Mouse (Mus musculus): Measurements from ENCODE around the gene Gm47429. TPM values are rescaled to one million over a fixed set of nuclear protein-coding genes. Genes with fewer than 3 reads are reported as not detected.

Gm47429 gene
- polyA plus RNA-seq, 1 experiment, result not detected

DNA sequence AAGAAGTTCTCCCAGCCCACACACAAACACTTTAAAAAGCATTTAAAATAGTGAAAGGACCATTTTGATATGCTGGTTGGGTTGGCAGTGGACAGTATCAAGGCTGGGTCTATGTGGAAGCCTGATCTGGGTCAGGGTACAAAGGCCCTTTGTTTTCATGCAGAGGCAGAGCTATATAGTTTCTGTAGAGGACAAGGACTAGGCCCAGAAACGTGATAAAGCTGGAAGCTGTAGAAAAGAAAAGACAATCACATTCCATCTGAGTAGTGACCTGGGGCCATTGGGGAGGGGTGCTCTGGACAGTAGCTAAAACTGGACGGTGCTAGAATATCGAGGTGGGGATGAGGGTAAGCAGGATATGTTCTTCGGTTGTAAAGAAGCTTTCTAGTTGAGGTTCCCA is 1.5 kb upstream of the Gm47429 start:
- H3K79me3 ChIP-seq (ENCODE audit: low read depth), result no peaks in the 10 kb centered on the region
- H3K79me2 ChIP-seq (ENCODE audit: control insufficient read depth, insufficient read depth), result no peaks in the 10 kb centered on the region
- no peak overlapping the region for H3ac ChIP-seq (ENCODE audit: control insufficient read depth, insufficient read length, low read depth)
- no peaks in the 10 kb centered on the region for H3K36me3 ChIP-seq (ENCODE audit: control insufficient read depth, insufficient read depth)
- no peaks in the 10 kb centered on the region for H3K27me3 ChIP-seq (ENCODE audit: control insufficient read depth, insufficient read depth, insufficient read length)
- H3K4me3 ChIP-seq (ENCODE audit: insufficient read depth, poor library complexity, severe bottlenecking), result no peak overlapping the region
- no peak for TF ChIP-seq MYOD1 (IDR thresholded peaks at IDR 0.05; ENCODE audit: control insufficient read depth, insufficient read length, low read depth)
- no peak for TF ChIP-seq MYOG (IDR thresholded peaks at IDR 0.05; ENCODE audit: control insufficient read depth, extremely low read depth, insufficient read length)
- no peak for TF ChIP-seq USF1 (IDR thresholded peaks at IDR 0.05; ENCODE audit: low read depth)
- no peak for TF ChIP-seq MAX (IDR thresholded peaks at IDR 0.05)
- no peak for TF ChIP-seq CEBPB (IDR thresholded peaks at IDR 0.05; ENCODE audit: low read depth)
- TF ChIP-seq FOSL1 (IDR thresholded peaks at IDR 0.05; ENCODE audit: insufficient read depth, low read length, poor library complexity, severe bottlenecking), result no peak
- no peak for TF ChIP-seq CTCF (IDR thresholded peaks at IDR 0.05; ENCODE audit: control insufficient read depth, insufficient read depth, insufficient read length)

DNA sequence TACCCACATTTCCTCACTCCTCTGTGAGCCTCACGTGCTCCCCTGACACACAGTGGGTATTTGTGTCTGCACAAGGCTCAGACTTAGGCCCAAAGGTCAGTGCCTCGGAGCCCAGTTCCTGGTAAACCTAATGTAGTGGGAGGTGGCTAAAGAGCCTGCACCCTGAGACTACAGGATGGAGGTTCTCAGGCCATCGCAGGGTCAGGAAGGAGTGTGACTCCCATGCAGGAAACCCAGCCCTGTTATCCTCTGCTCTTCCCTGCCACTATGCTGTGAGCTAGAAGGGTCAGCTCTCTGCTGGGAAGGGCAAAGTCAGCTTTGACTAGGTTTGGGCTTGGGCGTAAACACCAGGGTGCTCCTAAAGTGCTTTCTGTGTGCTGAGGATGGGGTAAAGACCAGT is 17.0 kb downstream of the Gm47429 start:
- Histone ChIP-seq H3K36me3 (ENCODE audit: control insufficient read depth, insufficient read depth) (peaks cover 82% of the 10 kb centered on the region), H3K79me2 (ENCODE audit: control insufficient read depth, insufficient read depth) (no peaks in the 10 kb centered on the region), H3K4me3 (ENCODE audit: insufficient read depth, poor library complexity, severe bottlenecking) (no peak overlapping the region), H3ac (ENCODE audit: control insufficient read depth, insufficient read length, low read depth) (no peak overlapping the region), H3K79me3 (ENCODE audit: low read depth) (no peaks in the 10 kb centered on the region), H3K27me3 (ENCODE audit: control insufficient read depth, insufficient read depth, insufficient read length) (no peaks in the 10 kb centered on the region)
- TF ChIP-seq CEBPB (IDR thresholded peaks at IDR 0.05; ENCODE audit: low read depth) (no peak), CTCF (IDR thresholded peaks at IDR 0.05; ENCODE audit: control insufficient read depth, insufficient read depth, insufficient read length) (no peak), USF1 (IDR thresholded peaks at IDR 0.05; ENCODE audit: low read depth) (no peak), MYOG (IDR thresholded peaks at IDR 0.05; ENCODE audit: control insufficient read depth, extremely low read depth, insufficient read length) (no peak), MYOD1 (IDR thresholded peaks at IDR 0.05; ENCODE audit: control insufficient read depth, insufficient read length, low read depth) (no peak), MAX (IDR thresholded peaks at IDR 0.05) (no peak), FOSL1 (IDR thresholded peaks at IDR 0.05; ENCODE audit: insufficient read depth, low read length, poor library complexity, severe bottlenecking) (no peak)

DNA sequence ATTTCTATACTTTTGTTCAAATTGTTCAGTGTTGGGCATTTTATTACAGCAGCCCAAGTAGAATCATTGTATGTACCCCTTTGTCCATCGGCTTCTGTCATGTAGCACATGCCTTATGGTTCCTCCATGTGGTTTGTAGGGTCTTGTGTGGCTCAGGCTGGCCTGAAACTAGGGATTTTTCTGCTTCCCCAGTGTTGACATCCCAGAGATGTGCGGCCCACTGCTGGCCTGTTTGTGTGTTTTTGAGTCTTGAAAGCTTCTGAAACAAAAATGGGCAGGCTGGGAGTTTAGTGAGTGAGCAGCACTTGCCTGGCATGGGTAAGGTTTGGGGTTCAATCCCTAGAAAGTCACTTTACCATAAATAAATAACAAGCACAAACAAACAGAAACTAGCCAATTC is 19.2 kb downstream of the Gm47429 start:
- no peak for TF ChIP-seq MYOD1 (IDR thresholded peaks at IDR 0.05; ENCODE audit: control insufficient read depth, insufficient read length, low read depth)
- no peak for TF ChIP-seq CTCF (IDR thresholded peaks at IDR 0.05; ENCODE audit: control insufficient read depth, insufficient read depth, insufficient read length)
- TF ChIP-seq USF1 (IDR thresholded peaks at IDR 0.05; ENCODE audit: low read depth), result no peak
- TF ChIP-seq FOSL1 (IDR thresholded peaks at IDR 0.05; ENCODE audit: insufficient read depth, low read length, poor library complexity, severe bottlenecking), result no peak
- no peak for TF ChIP-seq MAX (IDR thresholded peaks at IDR 0.05)
- Histone ChIP-seq H3K4me3 (ENCODE audit: insufficient read depth, poor library complexity, severe bottlenecking) (no peak overlapping the region), H3K79me2 (ENCODE audit: control insufficient read depth, insufficient read depth) (peaks cover 2% of the 10 kb centered on the region), H3K36me3 (ENCODE audit: control insufficient read depth, insufficient read depth) (peaks cover 84% of the 10 kb centered on the region), H3K27me3 (ENCODE audit: control insufficient read depth, insufficient read depth, insufficient read length) (no peaks in the 10 kb centered on the region), H3K79me3 (ENCODE audit: low read depth) (peaks cover 2% of the 10 kb centered on the region), H3ac (ENCODE audit: control insufficient read depth, insufficient read length, low read depth) (no peak overlapping the region)

DNA sequence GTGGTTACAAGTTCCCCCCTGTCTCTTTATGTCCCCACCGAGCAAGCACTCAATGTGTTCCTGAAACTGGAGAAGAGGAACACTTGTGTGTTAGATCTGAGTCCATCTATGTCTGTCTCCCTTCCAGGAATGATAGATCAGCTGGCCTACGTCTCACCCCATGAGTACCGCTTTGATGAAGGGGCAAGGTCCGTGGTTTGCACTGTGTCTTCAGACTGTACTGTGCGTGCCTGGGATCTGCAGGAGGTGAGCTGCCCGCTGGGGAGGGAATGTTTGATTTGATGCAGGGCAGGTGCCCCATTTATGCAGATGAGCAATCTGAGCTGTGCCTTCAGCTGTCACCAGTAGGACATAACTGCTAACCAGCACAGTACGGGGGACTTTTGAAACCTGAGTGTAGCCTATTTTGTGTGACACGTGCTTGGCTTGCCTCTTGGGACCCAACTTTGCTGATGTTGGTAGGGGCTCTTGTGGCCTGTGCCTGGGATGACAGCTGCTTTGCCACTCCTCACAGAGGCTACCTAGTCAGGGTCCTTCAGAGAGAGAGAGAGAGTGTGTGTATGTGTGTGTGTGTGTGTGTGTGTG is 20.0 kb downstream of the Gm47429 start:
- Histone ChIP-seq H3K36me3 (ENCODE audit: control insufficient read depth, insufficient read depth) (peaks cover 76% of the 10 kb centered on the region), H3K27me3 (ENCODE audit: control insufficient read depth, insufficient read depth, insufficient read length) (no peaks in the 10 kb centered on the region)
- no peak for TF ChIP-seq CTCF (IDR thresholded peaks at IDR 0.05; ENCODE audit: control insufficient read depth, insufficient read depth, insufficient read length)
- TF ChIP-seq MYOG (IDR thresholded peaks at IDR 0.05; ENCODE audit: control insufficient read depth, extremely low read depth, insufficient read length), result no peak
- no peak for TF ChIP-seq FOSL1 (IDR thresholded peaks at IDR 0.05; ENCODE audit: insufficient read depth, low read length, poor library complexity, severe bottlenecking)
- no peak for TF ChIP-seq MYOD1 (IDR thresholded peaks at IDR 0.05; ENCODE audit: control insufficient read depth, insufficient read length, low read depth)
- no peak for TF ChIP-seq MAX (IDR thresholded peaks at IDR 0.05)
- no peak for TF ChIP-seq CEBPB (IDR thresholded peaks at IDR 0.05; ENCODE audit: low read depth)
- TF ChIP-seq USF1 (IDR thresholded peaks at IDR 0.05; ENCODE audit: low read depth), result no peak

DNA sequence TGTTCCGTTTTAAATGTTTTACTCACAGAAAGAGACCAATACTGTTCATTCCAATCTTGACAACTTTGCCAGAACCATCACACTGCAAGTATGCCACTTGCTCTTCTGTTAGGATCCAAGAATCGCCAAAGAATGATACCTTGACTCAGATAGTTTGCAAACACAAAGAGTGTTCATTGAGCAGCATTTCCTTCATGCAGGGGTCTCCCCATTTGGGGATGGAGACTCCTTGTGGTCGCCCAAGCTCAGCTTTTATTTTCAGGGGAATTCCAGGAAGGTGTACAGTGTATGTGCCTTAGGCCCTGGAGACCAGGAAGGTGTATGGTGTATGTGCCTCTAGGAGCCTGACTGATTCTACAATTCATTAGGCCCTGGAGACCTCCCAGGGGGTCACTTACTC is 25.3 kb downstream of the Gm47429 start:
- Histone ChIP-seq H3ac (ENCODE audit: control insufficient read depth, insufficient read length, low read depth) (peak overlapping the region; percentile 22), H3K79me3 (ENCODE audit: low read depth) (peaks cover 11% of the 10 kb centered on the region), H3K79me2 (ENCODE audit: control insufficient read depth, insufficient read depth) (peaks cover 19% of the 10 kb centered on the region), H3K27me3 (ENCODE audit: control insufficient read depth, insufficient read depth, insufficient read length) (no peaks in the 10 kb centered on the region), H3K36me3 (ENCODE audit: control insufficient read depth, insufficient read depth) (peaks cover 33% of the 10 kb centered on the region), H3K4me3 (ENCODE audit: insufficient read depth, poor library complexity, severe bottlenecking) (peak overlapping the region; percentile 50)
- TF ChIP-seq MAX (IDR thresholded peaks at IDR 0.05) (no peak), CTCF (IDR thresholded peaks at IDR 0.05; ENCODE audit: control insufficient read depth, insufficient read depth, insufficient read length) (no peak), MYOD1 (IDR thresholded peaks at IDR 0.05; ENCODE audit: control insufficient read depth, insufficient read length, low read depth) (no peak), FOSL1 (IDR thresholded peaks at IDR 0.05; ENCODE audit: insufficient read depth, low read length, poor library complexity, severe bottlenecking) (no peak), MYOG (IDR thresholded peaks at IDR 0.05; ENCODE audit: control insufficient read depth, extremely low read depth, insufficient read length) (no peak), CEBPB (IDR thresholded peaks at IDR 0.05; ENCODE audit: low read depth) (no peak), USF1 (IDR thresholded peaks at IDR 0.05; ENCODE audit: low read depth) (no peak)

More for the DNA sequence above, 20.0 kb downstream of the Gm47429 start:
- H3K79me3 ChIP-seq (ENCODE audit: low read depth), result peaks cover 5% of the 10 kb centered on the region
- peaks cover 10% of the 10 kb centered on the region for H3K79me2 ChIP-seq (ENCODE audit: control insufficient read depth, insufficient read depth)
- H3ac ChIP-seq (ENCODE audit: control insufficient read depth, insufficient read length, low read depth), result no peak overlapping the region
- H3K4me3 ChIP-seq (ENCODE audit: insufficient read depth, poor library complexity, severe bottlenecking), result no peak overlapping the region

All from C2C12 (cell line).